30 mouse cellular contexts compared by ENCODE assay signal in the genomic region with DNA sequence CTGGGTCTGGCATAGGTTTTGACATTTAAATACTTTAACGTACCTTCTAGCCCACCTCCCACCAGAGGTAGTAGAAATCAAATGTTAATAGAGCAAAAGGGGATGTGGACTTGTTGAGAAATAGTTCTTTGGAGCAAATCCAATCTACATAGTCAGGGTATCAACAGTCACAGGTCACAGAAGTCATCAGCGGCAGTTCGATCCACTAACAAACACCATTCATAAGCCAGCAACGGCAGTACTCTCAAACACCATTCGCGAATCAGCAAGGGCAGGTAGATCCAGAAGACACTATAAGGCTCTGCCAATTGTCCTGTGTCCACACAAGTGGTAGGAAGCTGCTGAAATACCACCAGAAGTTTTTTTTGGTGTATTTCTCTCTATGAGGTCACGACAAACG.
"Had no signal": no experiment of that assay in that cellular context is flagged by ENCODE, and none has a peak within 500 bp of the region (broad histone marks: within the 10 kb centered on the region; RNA-seq: fewer than 3 reads in every experiment).

No protein-coding gene starts in this region.

- H3K9ac ChIP-seq: heart, embryonic 12.5 days; heart, embryonic 13.5 days; heart, embryonic 15.5 days; hindbrain, embryonic 12.5 days; hindbrain, embryonic 13.5 days; hindbrain, embryonic 14.5 days; hindbrain, embryonic 15.5 days; intestine, embryonic 15.5 days; kidney, embryonic 15.5 days had no signal

- H3K27me3 ChIP-seq: heart, embryonic 12.5 days; heart, embryonic 13.5 days; heart, embryonic 15.5 days; hindbrain, embryonic 12.5 days; hindbrain, embryonic 13.5 days; hindbrain, embryonic 15.5 days; intestine, embryonic 15.5 days; kidney, embryonic 15.5 days had no signal

- H3K4me3 ChIP-seq: heart, embryonic 10.5 days; heart, embryonic 12.5 days; heart, embryonic 13.5 days; heart, embryonic 15.5 days; hindbrain, embryonic 10.5 days; hindbrain, embryonic 12.5 days; hindbrain, embryonic 13.5 days; hindbrain, embryonic 15.5 days; intestine, embryonic 15.5 days; kidney, embryonic 15.5 days; layer of hippocampus, adult 2 months had no signal

- H3K4me1 ChIP-seq: heart, embryonic 10.5 days; heart, embryonic 12.5 days; heart, embryonic 13.5 days; heart, embryonic 15.5 days; hindbrain, embryonic 13.5 days; intestine, embryonic 15.5 days; kidney, embryonic 15.5 days had no signal

- H3K27ac ChIP-seq: heart, embryonic 10.5 days; heart, embryonic 13.5 days; heart, embryonic 15.5 days; hindbrain, embryonic 10.5 days; hindbrain, embryonic 12.5 days; hindbrain, embryonic 13.5 days; hindbrain, embryonic 14.5 days; hindbrain, embryonic 15.5 days; hindbrain, postnatal 0 days; intestine, embryonic 15.5 days; kidney, embryonic 15.5 days; kidney, postnatal 0 days; layer of hippocampus, adult 2 months had no signal

- DNase-seq: heart, postnatal 10 days; heart, postnatal 14 days; heart, postnatal 36 days; heart, postnatal 4 days; kidney, adult 11 months; kidney, adult 18-20 months; kidney, adult 2 months; kidney, adult 8-10 months; kidney, adult 9 months; kidney, postnatal 10 days; kidney, postnatal 14 days; kidney, postnatal 25 days; kidney, postnatal 36 days; kidney, postnatal 4 days; layer of hippocampus, adult 9-11 months; layer of hippocampus, postnatal 36 days had no signal

- H3K36me3 ChIP-seq: heart, embryonic 10.5 days; heart, embryonic 12.5 days; heart, embryonic 13.5 days; heart, embryonic 15.5 days; hindbrain, embryonic 10.5 days; hindbrain, embryonic 12.5 days; hindbrain, embryonic 13.5 days; hindbrain, embryonic 15.5 days; intestine, embryonic 15.5 days; kidney, embryonic 15.5 days had no signal
